Mouse (Mus musculus) kidney, embryonic 16.5 days (tissue): ENCODE data around the gene Kremen2. TPM values are rescaled to one million over a fixed set of nuclear protein-coding genes. Genes with fewer than 3 reads are reported as not detected.
A peak's percentile ranks its signal among the peaks of the same experiment; 100 is the strongest.

Experiments used
- ATAC-seq: fragments of 200-750 bp; cut with Nextera tagmentation; 2 replicates; pipeline ENCODE4 v1.8.0; 2017; ENCODE audit warnings: moderate TSS enrichment; ENCODE audit not compliant: low FRiP score, low TSS enrichment
- H3K27ac ChIP-seq: fragments of 300-500 bp; sonication (generic); 2 replicates; pipeline ENCODE4 v1.5.1; 2014; ENCODE audit warnings: low read length
- H3K27me3 ChIP-seq: fragments of 300-500 bp; sonication (generic); 2 replicates; pipeline ENCODE4 v1.6.1; 2014; ENCODE audit warnings: low read length, control low read depth, mixed read lengths; ENCODE audit not compliant: insufficient read depth
- H3K36me3 ChIP-seq: fragments of 300-500 bp; sonication (generic); 2 replicates; pipeline ENCODE4 v1.6.1; 2014; ENCODE audit warnings: low read length, control low read depth, mixed read lengths; ENCODE audit not compliant: insufficient read depth
- H3K4me1 ChIP-seq: fragments of 300-500 bp; sonication (generic); 2 replicates; pipeline ENCODE4 v1.6.1; 2014; ENCODE audit warnings: low read length, control low read depth, mixed read lengths; ENCODE audit not compliant: insufficient read depth
- H3K4me2 ChIP-seq: fragments of 300-500 bp; sonication (generic); replicated peaks from 2 replicates; pipeline ENCODE4 v1.6.1; 2014; ENCODE audit warnings: low read depth, low read length
- H3K4me3 ChIP-seq: fragments of 300-500 bp; sonication (generic); 2 replicates; pipeline ENCODE4 v1.5.1; 2014; ENCODE audit warnings: mild to moderate bottlenecking, low read length
- H3K9ac ChIP-seq: fragments of 300-500 bp; sonication (generic); replicated peaks from 2 replicates; pipeline ENCODE4 v1.6.1; 2014; ENCODE audit warnings: low read length
- H3K9me3 ChIP-seq: fragments of 300-500 bp; sonication (generic); 2 replicates; pipeline ENCODE4 v1.6.1; 2016; ENCODE audit warnings: low read length, control low read depth
- WGBS: fragments of 180-500 bp; shearing (Covaris S2); extraction: QIAGEN DNeasy Blood & Tissue Kit; methylation state at CpG from one replicate; pipeline ENCODE4 v1.1.7; 2014; 5-methylcytosine and 5-hydroxymethylcytosine counted together
- polyA plus RNA-seq: library from polyadenylated mRNA; unstranded; fragments of >200 nt; fragmentation: Nextera tagmentation; extraction: Ambion mirVana; gene quantifications from 2 replicates; pipeline ENCODE4 v1.2.1, GENCODE M21; 2015

The Kremen2 gene
- polyA plus RNA-seq, 1 experiment from 2014 or later: 1.3 TPM

DNA sequence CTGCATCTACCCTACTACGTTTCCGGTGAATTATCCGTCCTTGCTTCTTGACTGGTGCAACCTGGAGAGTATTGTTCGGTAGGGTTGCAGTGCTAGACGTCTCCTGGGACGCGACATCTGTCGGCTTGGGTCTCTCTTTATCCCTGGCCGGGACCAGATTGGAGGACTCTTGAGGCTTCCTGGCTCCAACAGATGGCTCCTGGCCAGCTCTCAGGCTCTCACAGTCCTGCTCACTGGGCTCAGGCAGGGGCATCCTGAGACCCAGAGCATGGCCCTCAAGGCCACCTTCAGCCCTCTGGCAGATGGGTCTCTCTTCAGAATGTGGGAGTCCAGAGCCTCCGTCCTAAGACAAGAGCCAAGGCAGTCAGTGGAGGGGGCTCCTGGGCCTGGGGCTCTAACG lies 17.3 kb upstream of the Kremen2 start:
- no peak for ATAC-seq
- Histone ChIP-seq H3K9me3 (no peaks in the 10 kb centered on the region), H3K27me3 (no peaks in the 10 kb centered on the region), H3K4me3 (no peak overlapping the region), H3K4me1 (no peaks in the 10 kb centered on the region), H3K27ac (no peak overlapping the region), H3K9ac (no peak overlapping the region), H3K36me3 (peaks cover 49% of the 10 kb centered on the region), H3K4me2 (no peak overlapping the region)
- WGBS: 90% methylated on average over 11 of the region's 11 CpGs

DNA sequence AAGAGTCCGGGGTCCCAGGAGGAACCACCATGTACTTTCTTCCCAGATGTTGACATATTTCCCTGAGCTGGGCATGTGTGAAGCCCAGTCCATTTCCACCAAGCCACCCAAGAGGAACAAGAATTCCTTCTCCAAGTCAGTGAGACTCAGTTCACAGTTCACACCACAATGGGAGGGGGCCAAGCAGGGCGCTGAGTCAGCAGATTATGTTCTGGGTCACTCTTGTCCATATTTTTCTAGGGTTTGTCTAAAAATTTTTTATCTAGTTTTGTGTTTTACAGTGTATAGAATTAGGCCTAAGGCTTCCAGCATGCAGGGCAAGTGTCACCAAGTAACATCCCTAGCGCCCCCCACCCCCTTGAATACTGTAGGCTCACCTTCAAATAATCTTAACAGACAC lies 15.5 kb upstream of the Kremen2 start:
- ATAC-seq: no peak
- Histone ChIP-seq H3K4me1 (no peaks in the 10 kb centered on the region), H3K36me3 (peaks cover 63% of the 10 kb centered on the region), H3K27me3 (no peaks in the 10 kb centered on the region), H3K9me3 (no peaks in the 10 kb centered on the region), H3K4me3 (no peak overlapping the region), H3K9ac (no peak overlapping the region), H3K4me2 (no peak overlapping the region), H3K27ac (no peak overlapping the region)
- 99% methylated on average over 3 of the region's 3 CpGs for WGBS

DNA sequence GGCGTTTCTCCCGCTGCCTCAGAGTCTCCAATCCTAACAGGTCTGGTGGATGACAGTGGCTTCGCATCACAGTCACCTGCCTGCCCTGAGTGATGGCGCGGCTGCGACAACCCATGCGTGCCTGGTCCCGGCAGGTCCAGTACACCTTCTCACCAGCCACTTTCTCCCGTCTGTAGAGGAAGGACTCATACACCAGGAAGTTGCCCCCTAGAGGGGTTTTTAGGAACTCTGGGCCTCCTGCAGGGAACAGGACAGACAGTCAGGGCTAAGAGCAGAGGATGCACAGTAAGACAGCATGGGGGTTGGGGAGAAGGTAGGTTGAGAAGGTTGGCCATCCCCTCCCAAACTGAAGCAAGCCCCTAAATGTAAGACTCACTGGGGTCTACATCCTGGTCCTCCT lies 14.6 kb upstream of the Kremen2 start:
- H3K9ac ChIP-seq: no peak overlapping the region
- peaks cover 72% of the 10 kb centered on the region for H3K36me3 ChIP-seq
- H3K27ac ChIP-seq: no peak overlapping the region
- H3K4me3 ChIP-seq: no peak overlapping the region
- ATAC-seq: no peak
- H3K4me1 ChIP-seq: no peaks in the 10 kb centered on the region
- 92% methylated on average over 9 of the region's 9 CpGs for WGBS
- no peaks in the 10 kb centered on the region for H3K27me3 ChIP-seq
- no peak overlapping the region for H3K4me2 ChIP-seq
- H3K9me3 ChIP-seq: no peaks in the 10 kb centered on the region

DNA sequence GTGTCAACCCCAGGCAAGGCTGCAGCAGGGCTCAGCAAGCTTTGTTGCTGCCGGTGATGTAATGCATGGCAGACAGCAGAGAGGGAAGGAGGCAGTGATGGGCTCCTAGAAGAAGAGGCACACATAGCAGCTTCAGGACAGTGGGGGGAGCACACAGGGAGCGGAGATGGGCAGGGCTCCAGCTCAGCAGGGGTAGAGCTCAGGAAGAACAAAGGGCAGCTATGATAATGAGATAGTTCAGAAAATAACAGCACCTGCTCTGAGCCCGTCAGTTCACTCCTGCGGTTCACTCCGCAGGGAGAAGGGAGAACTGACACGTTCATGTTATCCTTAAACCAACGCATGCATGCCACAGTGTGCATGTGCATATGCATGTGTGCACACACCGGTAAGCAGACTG lies 13.2 kb upstream of the Kremen2 start:
- no peaks in the 10 kb centered on the region for H3K9me3 ChIP-seq
- no peak overlapping the region for H3K27ac ChIP-seq
- no peaks in the 10 kb centered on the region for H3K27me3 ChIP-seq
- peaks cover 78% of the 10 kb centered on the region for H3K36me3 ChIP-seq
- H3K4me1 ChIP-seq: no peaks in the 10 kb centered on the region
- no peak for ATAC-seq
- 90% methylated on average over 8 of the region's 8 CpGs for WGBS
- no peak overlapping the region for H3K9ac ChIP-seq
- H3K4me3 ChIP-seq: no peak overlapping the region
- no peak overlapping the region for H3K4me2 ChIP-seq

DNA sequence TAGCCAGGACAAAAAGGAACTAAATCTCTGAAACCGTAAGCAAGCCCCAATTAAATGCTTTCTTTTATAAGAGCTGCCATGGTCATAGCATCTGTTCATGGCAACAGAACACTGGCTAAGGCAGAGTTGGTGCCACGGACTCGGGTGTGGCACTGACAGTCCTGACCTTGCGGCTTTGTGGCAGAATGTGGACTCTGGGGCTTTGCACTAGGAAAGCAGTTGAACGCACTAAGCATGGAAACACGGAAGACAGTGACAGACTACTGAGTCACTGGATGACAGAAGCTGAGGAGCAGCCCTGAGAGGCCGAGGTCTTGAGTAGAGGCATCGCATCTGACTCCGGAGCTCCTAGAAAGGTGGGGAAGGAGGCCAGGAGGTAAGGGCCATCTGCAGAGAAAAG lies 11.9 kb upstream of the Kremen2 start:
- no peak for ATAC-seq
- H3K36me3 ChIP-seq: peaks cover 84% of the 10 kb centered on the region
- WGBS: 94% methylated on average over 9 of the region's 9 CpGs

DNA sequence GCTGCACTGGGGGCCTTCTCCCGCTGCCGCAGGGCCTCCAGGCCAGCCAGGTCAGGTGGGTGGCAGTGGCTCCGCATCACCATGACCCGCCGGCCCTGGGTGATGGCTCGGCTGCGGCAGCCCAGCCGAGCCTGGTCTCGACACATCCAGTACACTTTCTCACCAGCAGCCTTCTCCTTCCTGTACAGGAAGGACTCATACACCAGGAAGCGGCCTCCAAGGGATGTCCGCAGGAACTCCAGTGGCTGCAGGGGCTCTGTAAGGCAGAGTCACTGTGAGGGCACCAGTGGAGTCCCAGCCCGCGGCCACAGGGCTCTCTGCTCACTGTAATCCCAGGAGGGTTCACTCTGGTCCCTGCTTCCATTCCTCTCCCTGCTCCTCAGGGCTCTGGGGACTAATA lies 10.1 kb upstream of the Kremen2 start:
- Histone ChIP-seq H3K9ac (0 out of 2 replicates have a peak overlapping the region, but pooled peaks have one; percentile 23), H3K27ac (peak overlapping the region; percentile 46), H3K4me1 (no peaks in the 10 kb centered on the region), H3K4me2 (0 out of 2 replicates have a peak overlapping the region, but pooled peaks have one; percentile 13), H3K9me3 (no peaks in the 10 kb centered on the region), H3K36me3 (peaks cover 81% of the 10 kb centered on the region), H3K27me3 (no peaks in the 10 kb centered on the region), H3K4me3 (0 out of 2 replicates have a peak overlapping the region, but pooled peaks have one; percentile 6)
- 81% methylated on average over 13 of the region's 13 CpGs for WGBS
- peak; percentile 43; the same call in 1 of the 2 replicates for ATAC-seq

More for the DNA sequence above, 11.9 kb upstream of the Kremen2 start:
- Histone ChIP-seq H3K4me1 (no peaks in the 10 kb centered on the region), H3K27me3 (no peaks in the 10 kb centered on the region), H3K27ac (no peak overlapping the region), H3K9ac (no peak overlapping the region), H3K4me3 (no peak overlapping the region), H3K4me2 (no peak overlapping the region), H3K9me3 (no peaks in the 10 kb centered on the region)

DNA sequence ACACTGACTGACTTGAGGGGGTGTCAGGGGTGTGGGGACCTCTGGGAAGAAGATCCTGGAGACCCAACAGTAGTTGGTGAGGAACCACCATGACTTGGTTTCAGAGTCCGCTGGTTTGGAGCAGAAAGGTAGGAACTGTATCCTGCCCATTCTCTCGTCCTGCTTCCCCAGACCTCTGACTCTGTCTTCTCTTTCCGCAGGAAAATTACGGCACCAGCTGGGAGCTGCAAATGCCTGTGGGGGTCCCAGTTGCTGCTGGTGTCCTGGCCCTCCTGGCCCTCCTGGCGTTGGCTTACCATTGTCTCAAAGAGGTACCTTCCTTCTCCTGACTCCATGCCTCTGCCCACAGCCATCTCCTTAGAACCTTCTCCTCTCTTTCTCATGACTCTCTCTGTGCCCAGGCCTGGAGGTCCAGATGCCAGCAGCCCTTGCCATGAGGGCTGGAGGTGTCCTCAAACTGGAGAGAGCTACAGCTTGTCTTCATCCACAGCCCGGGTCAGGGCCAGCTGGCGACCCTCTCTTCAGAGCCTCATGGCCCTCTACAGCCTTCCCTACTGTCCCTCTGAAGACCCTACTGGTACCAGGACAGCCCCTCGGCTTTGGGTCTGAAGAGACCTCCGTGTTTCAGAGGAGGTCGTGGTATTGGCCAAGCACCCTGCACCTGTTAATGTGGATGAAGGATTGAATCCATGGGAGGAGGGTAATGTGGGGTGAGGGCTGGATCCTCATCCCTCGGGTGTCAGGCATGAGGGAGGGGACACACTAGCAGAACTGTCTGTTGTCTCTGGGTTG lies 4.0 kb upstream of the Kremen2 start:
- Histone ChIP-seq H3K36me3 (peaks cover 28% of the 10 kb centered on the region), H3K4me2 (peak overlapping the region; percentile 42), H3K9me3 (no peaks in the 10 kb centered on the region), H3K27me3 (peaks cover 23% of the 10 kb centered on the region), H3K27ac (no peak overlapping the region), H3K9ac (0 out of 2 replicates have a peak overlapping the region, but pooled peaks have one; percentile 15), H3K4me1 (peaks cover 20% of the 10 kb centered on the region), H3K4me3 (peak overlapping the region; percentile 30)
- WGBS: 78% methylated on average over 11 of the region's 11 CpGs
- ATAC-seq: no peak

DNA sequence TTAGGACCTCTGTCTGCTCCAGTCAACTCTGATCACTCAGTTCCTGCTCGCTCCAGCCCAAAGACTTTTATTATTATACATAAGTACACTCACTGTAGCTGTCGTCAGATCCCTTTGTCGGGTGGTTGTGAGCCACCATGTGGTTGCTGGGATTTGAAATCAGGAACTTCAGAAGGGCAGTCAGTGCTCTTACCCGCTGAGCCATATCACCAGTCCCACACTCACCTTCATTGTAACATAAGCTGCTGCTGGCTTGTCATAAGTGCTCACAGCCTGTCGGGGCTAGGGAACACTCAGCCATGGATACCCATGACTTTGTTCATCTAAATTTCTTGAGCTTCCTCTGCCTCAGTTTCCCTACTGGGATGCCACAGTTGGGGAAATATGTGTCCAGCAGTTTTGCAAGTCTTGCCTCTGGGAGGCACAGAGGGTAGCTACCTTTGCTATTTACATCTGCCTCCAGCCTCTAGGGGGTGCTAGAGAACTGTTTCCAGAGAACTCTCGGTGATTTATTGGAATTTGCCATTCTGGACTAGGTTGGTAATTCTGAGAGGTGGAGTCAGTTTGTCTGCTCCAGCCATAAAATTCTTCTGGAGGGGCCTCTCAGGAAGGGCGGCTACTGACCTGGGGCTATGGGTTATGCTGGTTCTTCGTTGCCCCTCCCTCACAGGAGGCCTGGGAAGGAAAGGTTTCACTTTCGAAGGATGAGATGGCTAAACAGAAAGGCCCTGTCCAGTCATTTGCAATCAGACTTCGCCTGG lies 3.2 kb upstream of the Kremen2 start:
- H3K4me2 ChIP-seq: peak overlapping the region; percentile 42
- peaks cover 25% of the 10 kb centered on the region for H3K36me3 ChIP-seq
- no peak overlapping the region for H3K27ac ChIP-seq
- H3K9ac ChIP-seq: 0 out of 2 replicates have a peak overlapping the region, but pooled peaks have one; percentile 15
- H3K4me1 ChIP-seq: peaks cover 26% of the 10 kb centered on the region
- 29% methylated on average over 10 of the region's 10 CpGs for WGBS
- H3K4me3 ChIP-seq: peak overlapping the region; percentile 30
- no peak; the same call in 1 of the 2 replicates for ATAC-seq
- H3K27me3 ChIP-seq: peaks cover 31% of the 10 kb centered on the region
- H3K9me3 ChIP-seq: no peaks in the 10 kb centered on the region

DNA sequence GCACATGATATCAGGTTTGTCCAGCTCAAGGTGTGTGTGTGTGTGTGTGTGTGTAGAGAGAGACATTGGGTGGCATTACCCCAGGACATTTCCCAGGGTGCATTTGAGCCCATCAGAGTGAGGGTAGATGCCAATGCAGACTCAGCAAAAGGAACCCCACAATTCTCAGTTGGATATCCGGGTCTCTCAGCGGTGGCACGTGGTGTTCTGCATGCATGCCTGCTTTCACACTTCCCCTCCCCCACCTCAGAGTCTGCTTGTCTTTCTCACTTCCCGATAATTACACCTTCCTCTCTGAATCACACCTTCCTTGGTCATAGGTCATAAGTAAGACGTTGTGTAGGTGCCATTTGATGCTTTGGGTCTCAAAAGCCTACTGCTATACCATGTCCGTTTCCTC lies 2.4 kb upstream of the Kremen2 start:
- no peak overlapping the region for H3K4me2 ChIP-seq
- H3K9ac ChIP-seq: no peak overlapping the region
- H3K27ac ChIP-seq: no peak overlapping the region
- H3K36me3 ChIP-seq: peaks cover 19% of the 10 kb centered on the region
- H3K4me3 ChIP-seq: no peak overlapping the region
- WGBS: 21% methylated on average over 6 of the region's 6 CpGs
- ATAC-seq: no peak
- H3K27me3 ChIP-seq: peaks cover 39% of the 10 kb centered on the region
- peaks cover 26% of the 10 kb centered on the region for H3K4me1 ChIP-seq
- H3K9me3 ChIP-seq: no peaks in the 10 kb centered on the region

DNA sequence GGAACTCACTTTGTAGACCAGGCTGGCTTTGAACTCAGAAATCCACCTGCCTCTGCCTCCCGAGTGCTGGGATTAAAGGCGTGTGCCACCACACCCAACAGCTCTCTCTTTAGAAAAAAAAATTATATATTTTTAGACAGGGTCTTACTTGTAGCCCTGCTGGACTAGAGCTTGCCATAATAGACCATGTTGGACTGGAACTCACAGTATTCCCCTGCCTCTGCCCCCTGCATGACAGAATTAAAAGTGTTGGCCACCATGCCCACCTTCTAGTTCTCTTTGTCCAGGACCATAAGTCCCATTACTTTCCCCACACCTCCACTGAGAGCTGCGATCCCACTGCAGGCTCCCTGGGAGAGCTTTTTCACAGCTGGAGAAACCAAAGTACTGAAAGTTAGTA lies 1.8 kb upstream of the Kremen2 start:
- H3K4me2 ChIP-seq: no peak overlapping the region
- WGBS: 78% methylated on average over 3 of the region's 3 CpGs
- H3K9me3 ChIP-seq: no peaks in the 10 kb centered on the region
- no peak for ATAC-seq
- H3K27ac ChIP-seq: no peak overlapping the region
- H3K4me1 ChIP-seq: peaks cover 28% of the 10 kb centered on the region
- no peak overlapping the region for H3K4me3 ChIP-seq
- H3K27me3 ChIP-seq: peaks cover 44% of the 10 kb centered on the region
- H3K9ac ChIP-seq: no peak overlapping the region
- H3K36me3 ChIP-seq: peaks cover 14% of the 10 kb centered on the region
